Mouse (Mus musculus) frontal cortex, postnatal 36 days (tissue): Measurements from ENCODE around the gene Gabbr1.

Experiments
- DNase-seq, 2 experiments: peaks; one replicate each; pipeline ENCODE4 v3.0.0; 2022; ENCODE audit warnings: low spot score in 2 of 2

Gene Gabbr1

DNA sequence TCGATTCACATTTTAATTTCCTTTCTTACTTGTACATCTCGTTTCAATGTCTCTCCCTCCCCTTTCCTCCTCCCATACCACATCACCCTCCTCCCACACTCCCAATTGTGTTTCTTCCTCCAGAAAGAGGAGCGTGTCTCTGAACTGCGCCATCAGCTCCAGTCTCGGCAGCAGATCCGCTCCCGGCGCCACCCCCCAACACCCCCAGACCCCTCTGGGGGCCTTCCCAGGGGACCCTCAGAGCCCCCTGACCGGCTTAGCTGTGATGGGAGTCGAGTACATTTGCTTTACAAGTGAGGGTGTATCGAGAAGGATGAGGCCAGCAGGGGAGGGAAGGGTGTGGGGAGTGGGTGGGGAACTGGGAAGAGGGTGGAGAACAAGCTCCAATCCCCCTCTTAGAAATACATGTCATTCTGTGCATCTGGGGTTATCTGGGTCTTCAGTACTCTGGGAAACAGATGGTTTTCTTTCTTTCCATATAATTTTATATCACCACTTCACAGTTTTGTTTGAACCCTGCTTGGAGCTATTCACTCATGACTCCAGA lies 27.0 kb downstream of the Gabbr1 start:
- peak in 1 of 2 experiments; percentile 29 for DNase-seq

DNA sequence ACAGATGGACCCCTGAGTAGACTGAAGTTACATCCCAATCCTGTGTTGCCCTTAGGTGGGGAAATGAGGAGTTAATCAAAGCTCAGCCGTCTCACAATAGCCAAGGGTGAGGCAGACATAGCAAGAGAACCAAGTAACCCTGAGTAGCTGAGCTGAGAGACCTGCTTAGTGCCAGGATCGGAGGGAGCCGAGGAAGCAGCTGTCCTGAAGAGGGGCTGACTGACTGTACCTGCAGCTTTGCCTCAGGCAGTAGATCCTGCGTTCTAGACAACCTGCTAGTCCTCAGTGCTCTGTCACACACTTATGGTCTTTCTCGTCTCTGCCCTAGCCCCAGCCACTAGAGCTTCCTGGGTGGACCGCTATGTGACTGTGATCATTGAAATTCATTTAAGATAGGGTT lies 29.4 kb downstream of the Gabbr1 start:
- DNase-seq: no peak

DNA sequence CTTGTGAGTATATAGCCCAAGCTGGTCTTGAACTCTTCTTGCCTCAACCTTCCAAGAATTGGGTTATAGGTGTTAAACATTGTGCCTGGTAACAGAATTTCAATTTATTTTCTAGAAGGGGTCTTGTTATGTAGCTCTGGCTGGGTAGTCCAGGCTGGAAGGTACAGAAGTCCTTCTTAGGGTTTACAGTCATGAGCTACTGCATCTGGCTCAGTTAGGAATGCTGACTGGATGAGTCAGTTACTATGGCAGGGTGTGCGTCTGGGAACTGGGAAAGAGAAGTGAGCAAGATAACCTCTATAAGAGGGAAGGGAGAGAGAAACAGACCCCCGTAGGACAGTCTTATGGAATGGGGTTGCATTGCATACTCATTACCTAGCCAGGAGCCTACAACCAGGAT lies 30.0 kb downstream of the Gabbr1 start:
- no peak for DNase-seq

DNA sequence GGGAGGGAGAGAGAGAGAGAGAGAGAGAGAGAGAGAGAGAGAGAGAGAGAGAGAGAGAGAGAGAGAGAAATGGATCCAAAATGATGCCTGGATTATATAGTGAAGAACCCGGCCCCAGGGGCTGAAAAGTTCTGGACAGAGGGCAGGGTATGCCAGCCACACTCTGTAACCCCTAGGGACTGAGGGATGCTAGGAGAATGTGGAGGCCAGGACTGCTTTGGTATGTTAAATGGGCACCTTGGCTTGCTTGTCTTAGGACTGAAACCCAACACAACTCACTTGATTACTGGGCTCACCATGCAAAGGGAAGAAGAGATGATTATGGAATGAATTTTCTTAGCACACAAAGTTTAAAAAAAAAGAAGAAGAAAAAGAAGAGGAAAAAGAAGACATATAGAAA lies 32.4 kb downstream of the Gabbr1 start:
- no peak for DNase-seq

DNA sequence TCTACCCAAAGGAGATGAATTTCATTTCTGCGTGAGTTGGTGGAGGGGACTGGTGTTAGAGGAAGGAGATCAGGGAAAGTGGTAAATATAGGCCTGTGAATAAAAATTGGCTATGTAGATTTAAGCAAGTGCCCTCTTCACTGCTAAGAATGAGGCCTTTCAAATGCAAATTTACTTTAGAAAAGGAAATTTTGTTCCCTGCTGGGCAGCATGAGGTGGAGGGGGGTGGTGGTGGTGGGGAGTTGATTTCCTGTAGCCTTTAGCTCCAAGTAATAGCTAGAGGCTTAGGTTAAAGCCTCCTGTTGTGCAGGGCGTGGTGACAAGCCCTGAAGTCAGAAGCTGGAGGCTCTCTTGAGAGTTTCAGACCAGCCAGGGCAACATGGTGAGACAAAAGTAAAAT lies 33.2 kb downstream of the Gabbr1 start:
- DNase-seq: peak in 1 of 2 experiments; percentile 4

DNA sequence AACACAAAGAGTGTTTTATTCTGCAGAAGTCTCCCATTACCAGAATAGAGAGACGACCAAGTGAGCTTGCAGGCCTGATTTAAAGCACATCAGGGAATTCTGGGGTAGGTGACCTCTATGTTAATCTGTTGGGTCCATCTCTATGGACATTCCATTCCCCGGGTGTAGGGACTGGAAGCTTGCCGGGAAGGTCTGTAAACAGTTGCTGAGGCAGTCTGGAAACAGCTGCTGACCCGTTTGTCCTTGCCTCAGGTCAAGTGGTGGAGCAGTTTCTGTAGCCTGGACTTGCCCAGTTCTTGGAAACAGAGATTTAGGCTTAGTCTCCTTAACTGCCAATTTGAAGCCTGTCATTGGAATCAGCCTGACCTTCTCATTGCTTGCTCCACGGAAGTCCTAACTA lies 34.4 kb downstream of the Gabbr1 start:
- peak in 1 of 2 experiments; percentile 17 for DNase-seq

DNA sequence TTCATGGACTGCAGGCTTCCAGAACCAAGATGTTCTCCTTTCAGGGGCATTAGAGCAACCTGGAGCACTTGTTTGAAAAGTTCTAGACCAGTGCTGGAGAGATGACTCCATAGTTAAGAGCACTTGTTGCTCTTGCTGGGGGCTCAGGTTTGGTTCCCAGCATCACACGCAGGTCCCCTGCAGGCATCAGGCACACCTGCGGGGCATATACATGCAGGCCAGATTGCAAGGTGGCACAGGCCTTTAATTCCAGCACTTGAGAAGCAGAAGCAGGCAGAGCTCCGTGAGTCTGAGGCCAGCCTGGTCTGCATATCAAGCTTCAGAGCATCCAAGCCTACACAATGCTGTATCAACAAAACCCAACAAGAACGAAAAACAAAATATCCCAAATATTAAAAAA lies 35.9 kb downstream of the Gabbr1 start:
- DNase-seq: no peak

DNA sequence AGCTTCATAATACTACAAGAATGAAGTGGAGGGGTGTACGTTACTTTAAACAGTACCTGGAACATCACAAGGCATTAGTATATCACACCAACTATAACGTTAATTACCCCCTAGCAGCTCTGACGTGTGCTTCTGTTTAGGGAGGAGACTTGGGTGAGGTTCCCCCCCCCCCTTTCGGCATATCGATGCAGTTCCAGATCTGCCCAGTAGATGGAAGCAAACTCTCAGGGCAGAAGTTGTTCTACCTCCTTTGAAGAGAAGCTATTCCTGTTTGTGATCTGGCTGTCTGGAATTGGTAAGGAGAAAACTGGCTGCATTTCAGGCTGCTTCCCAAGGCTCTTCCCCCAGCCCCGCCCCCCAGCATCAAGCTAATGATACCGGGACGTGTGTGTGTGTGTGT lies 37.6 kb downstream of the Gabbr1 start:
- no peak for DNase-seq

DNA sequence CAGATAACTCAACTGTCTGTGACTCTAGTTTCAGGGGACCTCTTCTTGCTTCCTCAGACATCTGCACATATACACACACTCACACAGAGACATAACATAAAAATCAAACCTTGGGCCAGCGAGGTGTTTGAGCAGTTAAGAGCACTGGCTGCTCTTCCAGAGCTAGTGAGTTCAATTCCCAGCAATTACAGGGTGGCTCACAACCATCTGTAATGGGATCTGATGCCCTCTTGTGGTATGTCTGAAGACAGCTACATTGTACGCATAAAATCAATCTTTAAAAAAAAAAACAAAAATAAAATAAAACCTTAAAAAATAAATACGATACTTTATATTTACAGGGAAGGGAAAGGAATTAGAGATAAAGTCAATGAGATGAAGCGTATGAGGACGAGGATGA lies 38.9 kb downstream of the Gabbr1 start:
- no peak for DNase-seq

DNA sequence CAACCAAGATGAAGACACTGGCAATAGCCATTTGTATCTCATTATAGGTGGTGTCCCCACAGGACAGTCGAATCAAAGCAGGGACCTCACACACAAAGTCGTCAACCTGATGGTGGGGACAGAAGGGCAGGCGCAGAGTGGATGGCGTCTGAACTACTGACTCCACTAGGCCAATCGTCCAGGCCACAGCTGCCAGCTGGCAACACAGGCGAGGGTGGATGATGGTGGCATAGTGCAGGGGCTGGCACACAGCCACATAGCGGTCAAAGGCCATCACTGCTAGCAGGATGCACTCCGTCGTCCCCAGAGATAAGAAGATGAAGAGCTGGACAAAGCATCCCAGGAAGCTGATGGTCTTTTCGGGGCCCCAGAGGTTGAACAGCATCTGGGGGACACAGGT lies 39.8 kb downstream of the Gabbr1 start:
- DNase-seq: no peak

DNA sequence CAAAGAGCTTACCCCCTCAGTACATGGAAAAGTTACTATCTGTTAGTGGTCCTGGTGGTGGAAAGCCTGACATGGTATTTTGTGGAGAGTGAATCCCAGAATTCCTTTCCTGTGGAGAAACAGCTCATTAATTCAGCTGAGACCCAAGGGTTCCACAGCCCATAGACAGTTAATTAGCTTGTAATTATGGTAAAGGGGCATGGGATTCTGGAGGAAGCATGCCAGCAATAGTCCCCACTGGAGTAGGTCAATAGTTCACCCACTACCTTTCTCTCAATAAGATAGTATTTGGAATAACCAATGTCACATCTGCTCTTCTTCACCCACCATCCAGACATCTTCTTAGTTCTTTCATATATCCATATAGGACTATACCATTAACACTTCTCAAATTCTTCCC lies 42.6 kb downstream of the Gabbr1 start, which contains the start of gene Olfr90:
Gene Olfr90 (minus strand): TSS at position 101 of the 400 bp plus-strand sequence.
- no peak for DNase-seq

DNA sequence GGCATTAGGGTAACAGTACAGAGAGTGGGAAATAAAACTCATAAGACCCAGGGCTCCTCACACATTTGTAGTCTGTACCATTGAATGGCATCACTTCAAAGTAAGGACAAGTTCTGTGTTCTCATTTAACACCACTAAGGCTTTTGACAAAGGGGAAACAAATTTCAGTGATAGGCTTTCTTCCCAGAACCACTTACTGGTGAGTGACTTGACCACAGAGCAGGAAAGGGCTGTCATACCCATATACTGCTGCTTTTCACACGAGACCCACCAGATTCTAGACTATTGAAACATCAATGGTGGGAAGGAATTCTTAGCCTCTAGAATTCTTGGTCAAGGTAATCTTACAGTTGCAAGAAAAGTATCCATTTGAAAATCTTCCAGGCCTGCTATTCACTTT lies 46.4 kb downstream of the Gabbr1 start:
- no peak for DNase-seq

DNA sequence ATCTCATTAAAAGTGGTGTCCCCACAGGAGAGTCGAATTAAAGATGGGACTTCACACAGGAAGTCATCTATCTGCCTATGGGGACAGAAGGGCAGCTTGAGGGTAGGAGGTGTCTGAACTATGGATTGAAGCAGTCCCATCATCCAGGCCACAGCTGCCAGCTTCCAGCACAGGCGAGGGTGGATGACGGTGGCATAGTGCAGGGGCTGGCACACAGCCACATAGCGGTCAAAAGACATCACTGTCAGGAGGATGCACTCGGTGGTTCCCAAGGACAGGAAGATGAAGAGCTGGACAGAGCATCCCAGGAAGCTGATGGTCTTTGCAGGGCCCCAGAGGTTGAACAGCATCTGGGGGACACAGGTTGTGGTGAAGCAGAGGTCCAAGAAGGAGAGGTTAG lies 47.5 kb downstream of the Gabbr1 start:
- no peak for DNase-seq

DNA sequence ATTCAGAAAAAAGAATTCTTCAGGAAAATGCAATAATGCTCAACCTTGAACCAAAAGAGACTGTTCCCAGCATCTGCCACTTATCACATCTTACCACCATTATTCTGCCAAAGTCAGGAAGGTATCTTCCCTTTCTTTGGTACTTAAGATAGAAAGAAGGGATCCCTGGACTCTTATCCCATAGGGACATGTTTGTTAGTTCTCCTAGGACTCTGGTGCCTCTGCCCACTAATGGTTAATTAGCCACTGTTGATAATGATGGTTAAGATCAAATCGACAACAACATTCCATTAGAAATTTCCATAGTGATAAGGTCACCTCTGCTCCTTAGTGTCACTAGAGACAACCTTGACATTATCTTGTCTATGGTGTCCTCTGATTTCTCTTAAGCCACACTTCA lies 52.4 kb downstream of the Gabbr1 start, which contains the start of gene Olfr91:
Gene Olfr91 (minus strand): TSS at position 101 of the 400 bp plus-strand sequence.
- no peak for DNase-seq

DNA sequence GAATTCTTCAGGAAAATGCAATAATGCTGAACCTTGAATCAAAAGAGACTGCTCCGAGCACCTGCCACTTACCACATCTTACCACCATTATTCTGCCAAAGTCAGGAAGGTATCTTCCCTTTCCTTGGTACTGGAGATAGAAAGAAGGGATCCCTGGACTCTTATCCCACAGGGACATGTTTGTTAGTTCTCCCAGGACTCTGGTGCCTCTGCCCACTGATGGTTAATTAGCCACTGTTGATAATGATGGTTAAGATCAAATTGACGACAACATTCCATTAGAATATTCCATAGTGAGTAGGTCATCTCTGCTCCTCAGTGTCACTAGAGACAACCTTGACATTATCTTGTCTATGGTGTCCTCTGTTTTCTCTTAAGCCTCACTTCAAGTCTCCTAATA lies 74.2 kb downstream of the Gabbr1 start, which contains the start of gene Olfr92:
Gene Olfr92 (minus strand): TSS at position 101 of the 400 bp plus-strand sequence.
- DNase-seq: no peak
